Mouse (Mus musculus): Measurements from ENCODE around the gene Gm21820. TPM values are rescaled to one million over a fixed set of nuclear protein-coding genes. Genes with fewer than 3 reads are reported as not detected.
"Not testable (repeated sequence)": the region's sequence is repeated elsewhere in the genome, so short reads cannot be mapped to it uniquely, and the experiment has no call there.

Gene Gm21820
- not detected in 2 replicates for polyA plus RNA-seq (2011; ENCODE audit: insufficient read depth, insufficient read length, low replicate concordance, missing spikeins)

DNA sequence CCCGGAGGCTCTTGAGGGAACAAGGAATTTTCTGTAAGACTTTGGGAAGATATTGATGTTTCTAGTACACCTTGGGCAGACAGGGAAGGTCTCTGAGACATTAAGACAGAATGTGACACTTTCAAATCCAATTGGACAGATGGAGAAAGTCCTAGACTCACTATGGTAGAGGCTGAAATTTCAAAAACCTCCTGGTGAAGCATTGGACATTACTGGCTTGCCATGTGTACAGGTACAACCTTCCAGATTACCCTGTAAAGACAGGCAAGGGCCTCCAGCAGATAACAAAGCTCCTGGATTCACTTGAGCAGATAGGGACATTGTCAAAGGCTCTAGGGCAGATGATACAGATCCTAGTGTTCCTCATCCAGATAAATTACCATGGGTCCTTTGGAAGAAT, at the start of gene Gm21820:
Gm21820 (minus strand) TSS at position 101 of the 400 bp plus-strand sequence.
- 43% methylated on average over 1 of the region's 1 CpGs for WGBS
- H3K4me3 ChIP-seq (replicated peaks; ENCODE audit: control insufficient read depth, low read depth, low read length); H3K27ac ChIP-seq (ENCODE audit: control insufficient read depth, insufficient read depth, low read depth, low read length, poor library complexity); H3K4me1 ChIP-seq (ENCODE audit: control insufficient read depth, insufficient read depth, low read length): not testable (repeated sequence)

Other genes with a start within 250 kb of the Gm21820 start
- gene Gm20918, start 205.5 kb downstream of the Gm21820 start, polyA plus RNA-seq (2011; ENCODE audit: insufficient read depth, insufficient read length, low replicate concordance, missing spikeins) = not detected in 2 replicates

All from bone marrow, adult 2 months (tissue).